Mouse (Mus musculus): ENCODE results near the gene Cmss1.

Gene Cmss1

GRCm38 (mm10) chr16:57563453-57563852 lies 43.2 kb downstream of the Cmss1 start:
- in situ Hi-C loops (cut with MboI; ENCODE audit: unreplicated experiment in 2 of 2) = no loop called here

- in situ Hi-C loops (cut with MboI; ENCODE audit: unreplicated experiment in 2 of 2) = no loop called here
Measured at GRCm38 (mm10) chr16:57560185-57560584, 46.5 kb downstream of the Cmss1 start.

GRCm38 (mm10) chr16:57558258-57558657 lies 48.4 kb downstream of the Cmss1 start:
- in situ Hi-C loops (cut with MboI; ENCODE audit: unreplicated experiment in 2 of 2) = no loop called here

GRCm38 (mm10) chr16:57556244-57556643 lies 50.4 kb downstream of the Cmss1 start:
- in situ Hi-C loops (cut with MboI; ENCODE audit: unreplicated experiment in 2 of 2) = no loop called here

- in situ Hi-C loops (cut with MboI; ENCODE audit: unreplicated experiment in 2 of 2) = no loop called here
Measured at GRCm38 (mm10) chr16:57555667-57556066, 51.0 kb downstream of the Cmss1 start.

GRCm38 (mm10) chr16:57554886-57555400 lies 51.7 kb downstream of the Cmss1 start:
- in situ Hi-C loops (cut with MboI; ENCODE audit: unreplicated experiment in 2 of 2) = loop anchor here in 1 of 2 experiments (5.0 kb wide), 1 partner anchor 133 kb away; no protein-coding TSS in a partner anchor

GRCm38 (mm10) chr16:57553235-57553634 lies 53.4 kb downstream of the Cmss1 start:
- in situ Hi-C loops (cut with MboI; ENCODE audit: unreplicated experiment in 2 of 2) = loop anchor here in 1 of 2 experiments (5.0 kb wide), 1 partner anchor 131 kb away; no protein-coding TSS in a partner anchor

GRCm38 (mm10) chr16:57552709-57553108 lies 54.0 kb downstream of the Cmss1 start:
- in situ Hi-C loops (cut with MboI; ENCODE audit: unreplicated experiment in 2 of 2) = loop anchor here in 1 of 2 experiments (5.0 kb wide), 1 partner anchor 130 kb away; no protein-coding TSS in a partner anchor

- in situ Hi-C loops (cut with MboI; ENCODE audit: unreplicated experiment in 2 of 2) = loop anchor here in 1 of 2 experiments (5.0 kb wide), 1 partner anchor 129 kb away; no protein-coding TSS in a partner anchor
Measured at GRCm38 (mm10) chr16:57551617-57552016, 55.0 kb downstream of the Cmss1 start.

GRCm38 (mm10) chr16:57550817-57551216 lies 55.8 kb downstream of the Cmss1 start:
- in situ Hi-C loops (cut with MboI; ENCODE audit: unreplicated experiment in 2 of 2) = loop anchor here in 1 of 2 experiments (5.0 kb wide), 1 partner anchor 129 kb away; no protein-coding TSS in a partner anchor

- in situ Hi-C loops (cut with MboI; ENCODE audit: unreplicated experiment in 2 of 2) = loop anchor here in 1 of 2 experiments (5.0 kb wide), 1 partner anchor 128 kb away; no protein-coding TSS in a partner anchor
Measured at GRCm38 (mm10) chr16:57550088-57550487, 56.6 kb downstream of the Cmss1 start.

GRCm38 (mm10) chr16:57549061-57550037 lies 57.3 kb downstream of the Cmss1 start:
- in situ Hi-C loops (cut with MboI; ENCODE audit: unreplicated experiment in 2 of 2) = loop anchor here (5.0 to 10.0 kb wide), 2 partner anchors 75 to 127 kb away; no protein-coding TSS in a partner anchor

- in situ Hi-C loops (cut with MboI; ENCODE audit: unreplicated experiment in 2 of 2) = loop anchor here in 1 of 2 experiments (10.0 kb wide), 1 partner anchor 74 kb away; no protein-coding TSS in a partner anchor
Measured at GRCm38 (mm10) chr16:57548608-57549007, 58.1 kb downstream of the Cmss1 start.

GRCm38 (mm10) chr16:57546355-57546754 lies 60.3 kb downstream of the Cmss1 start:
- in situ Hi-C loops (cut with MboI; ENCODE audit: unreplicated experiment in 2 of 2) = loop anchor here in 1 of 2 experiments (10.0 kb wide), 1 partner anchor 72 kb away; no protein-coding TSS in a partner anchor

- in situ Hi-C loops (cut with MboI; ENCODE audit: unreplicated experiment in 2 of 2) = loop anchor here in 1 of 2 experiments (10.0 kb wide), 1 partner anchor 70 kb away; no protein-coding TSS in a partner anchor
Measured at GRCm38 (mm10) chr16:57544441-57544840, 62.2 kb downstream of the Cmss1 start.

GRCm38 (mm10) chr16:57543243-57543642 lies 63.4 kb downstream of the Cmss1 start:
- in situ Hi-C loops (cut with MboI; ENCODE audit: unreplicated experiment in 2 of 2) = loop anchor here in 1 of 2 experiments (10.0 kb wide), 1 partner anchor 68 kb away; no protein-coding TSS in a partner anchor

GRCm38 (mm10) chr16:57536511-57536910 lies 70.2 kb downstream of the Cmss1 start:
- in situ Hi-C loops (cut with MboI; ENCODE audit: unreplicated experiment in 2 of 2) = no loop called here

GRCm38 (mm10) chr16:57534811-57535210 lies 71.9 kb downstream of the Cmss1 start:
- in situ Hi-C loops (cut with MboI; ENCODE audit: unreplicated experiment in 2 of 2) = no loop called here

GRCm38 (mm10) chr16:57534365-57534764 lies 72.3 kb downstream of the Cmss1 start:
- in situ Hi-C loops (cut with MboI; ENCODE audit: unreplicated experiment in 2 of 2) = no loop called here

- in situ Hi-C loops (cut with MboI; ENCODE audit: unreplicated experiment in 2 of 2) = no loop called here
Measured at GRCm38 (mm10) chr16:57532081-57532493, 74.6 kb downstream of the Cmss1 start.

- in situ Hi-C loops (cut with MboI; ENCODE audit: unreplicated experiment in 2 of 2) = no loop called here
Measured at GRCm38 (mm10) chr16:57530547-57530946, 76.1 kb downstream of the Cmss1 start.

All from v-Abl transformed pro-B cells (cell line).